Mouse (Mus musculus) stomach, postnatal 0 days (tissue): ENCODE results near the gene Gm43738.

Source experiments
- CTCF ChIP-seq: IDR thresholded peaks from 2 replicates; pipeline ENCODE4 v1.5.1; 2016; ENCODE audit warnings: antibody characterized with exemption, low read depth, mild to moderate bottlenecking, moderate library complexity
- EP300 ChIP-seq: optimal IDR thresholded peaks from 2 replicates; pipeline ENCODE3; 2016; ENCODE audit warnings: antibody characterized with exemption

DNA sequence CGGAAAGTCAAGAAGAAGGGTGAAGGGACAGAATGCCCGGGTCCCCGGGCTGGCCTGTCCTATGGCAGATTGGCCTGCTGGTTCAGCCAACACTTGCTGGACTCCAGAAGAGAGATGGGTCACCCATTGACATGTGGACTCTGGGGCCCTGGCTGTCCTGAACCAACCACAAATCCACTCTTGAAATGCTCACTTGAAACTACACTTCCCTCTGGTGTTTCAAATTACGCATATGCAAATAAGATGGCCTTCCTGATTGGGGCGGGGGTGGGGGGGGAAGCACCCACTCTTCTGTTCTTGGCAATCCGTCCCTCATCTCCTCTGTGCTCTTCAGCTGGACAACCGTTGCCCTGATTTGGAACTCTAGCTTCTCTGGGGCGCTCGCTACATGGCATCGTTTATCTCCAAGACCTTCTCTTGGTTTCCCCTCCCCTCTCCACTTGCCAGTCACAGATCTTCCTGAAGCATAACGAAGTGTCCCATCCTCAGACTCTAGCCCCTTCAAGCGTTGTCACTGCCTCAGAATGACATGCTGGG, 16.2 kb downstream of the Gm43738 start:
- no peak for TF ChIP-seq CTCF
- no peak for TF ChIP-seq EP300
